In the genomic region with DNA sequence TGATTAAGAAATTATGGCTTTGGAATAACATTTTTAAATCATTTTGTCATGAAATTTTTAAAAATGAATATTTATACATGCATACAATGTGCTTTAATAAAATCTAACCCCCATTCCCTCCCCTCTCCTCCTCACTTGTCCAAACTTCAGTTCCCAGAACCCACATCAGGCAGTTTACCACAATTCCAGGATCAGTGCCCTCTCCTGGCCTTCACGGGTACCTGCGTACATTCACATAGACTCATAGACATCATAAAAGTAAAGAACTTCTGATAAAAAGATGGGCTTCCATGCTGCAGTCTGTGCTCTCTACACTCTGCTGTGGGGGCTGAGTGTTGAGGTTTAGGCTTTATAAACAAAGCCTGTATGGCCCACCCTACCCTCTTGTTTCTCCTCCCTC, we compare ENCODE assay signal across 13 mouse cellular contexts. TPM values are rescaled to one million over a fixed set of nuclear protein-coding genes. Genes with fewer than 3 reads are reported as not detected.
DNase-seq lines count a peak whose midpoint lies in the region; ATAC-seq and TF ChIP-seq lines count a peak whose summit lies in the region.
"Had no signal": no experiment of that assay in that cellular context is flagged by ENCODE, and none has a peak within 500 bp of the region (broad histone marks: within the 10 kb centered on the region; RNA-seq: fewer than 3 reads in every experiment).

No protein-coding gene starts in this region.

- intact Hi-C loops in left cerebral cortex, adult 2 months (cut with DNase I), result loop anchor here (5.0 to 10.0 kb wide), 2 partner anchors 48 to 806 kb away; partner anchors contain the start of genes Casp3 and Primpol

- H3K4me3 ChIP-seq in left cerebral cortex, adult 2 months, result no peak overlapping the region
- H3K4me3 ChIP-seq: embryonic facial prominence, embryonic 12.5 days had no signal

- DNase-seq in embryo, embryonic 11 days, result peak; percentile 9
- DNase-seq in embryo, embryonic 9.5 days (ENCODE audit: extremely low spot score), result no peak
- DNase-seq in left cerebral cortex, adult 2 months (ENCODE audit: extremely low spot score in 1 of 2, low spot score in 2 of 2), result no peak
- no peak for DNase-seq in left cerebral cortex, adult 11 months (ENCODE audit: low spot score)
- peak; percentile 35 for DNase-seq in 416B (ENCODE audit: low read depth)
- no peak for DNase-seq in frontal cortex, postnatal 36 days (ENCODE audit: low spot score in 2 of 2)
- no peak for DNase-seq in kidney, adult 18-20 months
- DNase-seq: adrenal gland, postnatal 14 days; cerebellum, adult 11-12 months; kidney, adult 8-10 months; thymus, postnatal 25 days had no signal

- ATAC-seq in common myeloid progenitor, adult 5-6 weeks (replicated peaks; ENCODE audit: low read depth, poor library complexity, severe bottlenecking), result peak; percentile 50

- TF ChIP-seq CTCF in left cerebral cortex, adult 2 months (IDR thresholded peaks at IDR 0.05), result peak; percentile 12

- no peak overlapping the region for H3K27ac ChIP-seq in left cerebral cortex, adult 2 months
- H3K27ac ChIP-seq: embryonic facial prominence, embryonic 12.5 days had no signal

RNA-seq across cellular contexts. Expression of gene Cenpu, which starts 17.1 kb away (rescaled TPM):
- total RNA-seq in left cerebral cortex, adult 2 months (2021), result 1 to 10 TPM; 2.0 to 2.3 TPM
- total RNA-seq in common myeloid progenitor, adult 5-6 weeks (2017), result 56.1 and 86.5 TPM in 2 replicates

RNA-seq across cellular contexts. Expression of gene Primpol, which starts 48.1 kb away (rescaled TPM):
- 1 to 10 TPM; 4.6 to 6.1 TPM for total RNA-seq in left cerebral cortex, adult 2 months (2021)
- 13.9 and 21.6 TPM in 2 replicates for total RNA-seq in common myeloid progenitor, adult 5-6 weeks (2017)

RNA-seq across cellular contexts. Expression of gene Casp3, which starts 48.1 kb away (rescaled TPM):
- total RNA-seq in left cerebral cortex, adult 2 months (2021), result 10 to 100 TPM; 13.4 to 13.6 TPM
- 191 and 192 TPM in 2 replicates for total RNA-seq in common myeloid progenitor, adult 5-6 weeks (2017)

Comparison
In these comparisons a context has a peak if more than half of its experiments do, and no peak if none do; other contexts are left out.
1. DNase-seq: peak in embryo, embryonic 11 days (single experiment) and 416B (single experiment); none in embryo, embryonic 9.5 days (single experiment), left cerebral cortex, adult 2 months (0 of 2), left cerebral cortex, adult 11 months (single experiment), frontal cortex, postnatal 36 days (0 of 2) and kidney, adult 18-20 months (single experiment).
2. RNA of gene Cenpu, which starts 17.1 kb away (total RNA-seq): 56.1 to 86.5 TPM in common myeloid progenitor, adult 5-6 weeks; 2.0 to 2.3 TPM in left cerebral cortex, adult 2 months; every median in the first group is over 10 times any median in the second.
3. RNA of gene Casp3, which starts 48.1 kb away (total RNA-seq): 191 to 192 TPM in common myeloid progenitor, adult 5-6 weeks; 13.4 to 13.6 TPM in left cerebral cortex, adult 2 months; every median in the first group is over 10 times any median in the second.